Comparison of ENCODE assay signal across 22 mouse cellular contexts in the genomic region with DNA sequence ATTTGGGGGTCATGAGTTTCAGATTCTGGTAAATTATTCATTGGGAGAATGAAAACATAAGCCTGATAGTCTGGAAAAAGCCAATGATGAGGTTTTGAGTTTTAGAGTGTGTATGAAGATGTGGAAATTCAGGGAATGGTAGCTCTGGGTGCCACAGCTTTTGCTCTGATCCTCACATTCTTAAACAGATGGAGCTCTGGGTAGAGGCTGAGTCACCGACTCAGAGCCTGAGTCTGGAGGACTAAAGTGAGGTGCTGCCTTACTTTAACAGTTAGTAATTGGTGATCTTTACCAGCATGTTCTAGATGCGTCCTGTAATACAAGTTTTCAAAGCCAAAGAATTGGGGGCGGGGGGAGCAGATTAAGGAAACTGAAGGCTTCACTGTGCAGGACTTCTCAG.
"Had no signal": no experiment of that assay in that cellular context is flagged by ENCODE, and none has a peak within 500 bp of the region (broad histone marks: within the 10 kb centered on the region; RNA-seq: fewer than 3 reads in every experiment).

No protein-coding gene starts in this region.

- DNase-seq: heart, postnatal 10 days; heart, postnatal 14 days; heart, postnatal 36 days; heart, postnatal 4 days; kidney, adult 11 months; kidney, adult 18-20 months; kidney, adult 2 months; kidney, adult 8-10 months; kidney, adult 9 months; kidney, postnatal 10 days; kidney, postnatal 14 days; kidney, postnatal 25 days; kidney, postnatal 36 days; kidney, postnatal 4 days; layer of hippocampus, adult 9-11 months; layer of hippocampus, postnatal 36 days had no signal

- ATAC-seq: hindbrain, embryonic 16.5 days; hindbrain, postnatal 0 days; inflammation-experienced regulatory T-cells, adult 6 months; intestine, embryonic 15.5 days; intestine, embryonic 16.5 days; intestine, postnatal 0 days had no signal
